Mouse (Mus musculus) intestine, postnatal 0 days (tissue): ENCODE measurements around the gene Gm10837. TPM values are rescaled to one million over a fixed set of nuclear protein-coding genes. Genes with fewer than 3 reads are reported as not detected.
"Not testable (repeated sequence)": the region's sequence is repeated elsewhere in the genome, so short reads cannot be mapped to it uniquely, and the experiment has no call there.

Experiments
- ATAC-seq: fragments of 200-750 bp; cut with Nextera tagmentation; 2 replicates; pipeline ENCODE4 v1.8.0; 2017; ENCODE audit warnings: mild to moderate bottlenecking, moderate TSS enrichment, moderate library complexity
- H3K27ac ChIP-seq: fragments of 300-500 bp; sonication (generic); 2 replicates; pipeline ENCODE4 v1.5.1; 2014; ENCODE audit warnings: mild to moderate bottlenecking, low read depth, low read length, moderate library complexity
- H3K27me3 ChIP-seq: fragments of 300-500 bp; sonication (generic); replicated peaks from 2 replicates; pipeline ENCODE4 v1.6.1; 2014; ENCODE audit warnings: low read length, mixed read lengths; ENCODE audit not compliant: control insufficient read depth, insufficient read depth
- H3K36me3 ChIP-seq: fragments of 300-500 bp; sonication (generic); 2 replicates; pipeline ENCODE4 v1.6.1; 2014; ENCODE audit warnings: mild to moderate bottlenecking, moderate library complexity; ENCODE audit not compliant: control insufficient read depth, insufficient read depth
- H3K4me1 ChIP-seq: fragments of 300-500 bp; sonication (generic); replicated peaks from 2 replicates; pipeline ENCODE4 v1.6.1; 2014; ENCODE audit warnings: antibody characterized with exemption, low read length, mixed read lengths; ENCODE audit not compliant: control insufficient read depth, insufficient read depth
- H3K4me2 ChIP-seq: fragments of 300-500 bp; sonication (generic); replicated peaks from 2 replicates; pipeline ENCODE4 v1.6.1; 2014; ENCODE audit warnings: low read depth, mild to moderate bottlenecking, moderate library complexity
- H3K4me3 ChIP-seq: fragments of 300-500 bp; sonication (generic); 2 replicates; pipeline ENCODE4 v1.5.1; 2014; ENCODE audit warnings: low read depth, low read length
- H3K9ac ChIP-seq: fragments of 300-500 bp; sonication (generic); 2 replicates; pipeline ENCODE4 v1.6.1; 2014; ENCODE audit warnings: mild to moderate bottlenecking, low read depth, low read length
- H3K9me3 ChIP-seq: fragments of 300-500 bp; sonication (generic); 2 replicates; pipeline ENCODE4 v1.6.1; 2016; ENCODE audit warnings: mixed run types; ENCODE audit not compliant: control insufficient read depth
- CTCF ChIP-seq: sonication (generic); IDR thresholded peaks from 2 replicates; pipeline ENCODE4 v1.5.1; 2016; ENCODE audit warnings: low read depth, mild to moderate bottlenecking, control low read depth, antibody characterized with exemption, moderate library complexity
- WGBS: fragments of 180-500 bp; shearing (Covaris S2); extraction: QIAGEN DNeasy Blood & Tissue Kit; methylation state at CpG from one replicate; pipeline ENCODE4 v1.1.7; 2014; 5-methylcytosine and 5-hydroxymethylcytosine counted together
- polyA plus RNA-seq: library from polyadenylated mRNA; unstranded; fragments of >200 nt; fragmentation: Nextera tagmentation; extraction: Ambion mirVana; gene quantifications from 2 replicates; pipeline ENCODE4 v1.2.1, GENCODE M21; 2015

Gm10837 gene
- polyA plus RNA-seq, 1 experiment from 2014 or later: not detected

DNA sequence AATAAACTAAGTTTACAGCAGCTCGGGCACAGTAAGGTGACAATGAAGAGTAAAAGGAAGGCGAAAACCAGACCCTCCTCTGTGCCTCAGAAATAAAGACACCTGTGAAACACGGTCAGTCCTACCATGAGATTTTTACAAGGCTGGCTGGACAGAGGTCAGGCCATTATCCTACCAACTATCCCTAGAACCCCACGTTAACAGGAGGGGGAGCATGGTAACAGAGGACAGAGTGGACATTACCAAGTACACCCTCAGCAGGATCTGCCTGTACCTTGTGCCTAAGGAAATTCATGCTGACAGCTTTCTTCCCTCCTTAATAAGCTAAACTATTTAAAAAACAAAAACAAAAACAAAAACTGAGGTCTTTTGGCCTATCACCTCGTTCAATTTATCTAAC, 30.2 kb upstream of the Gm10837 start:
- H3K9ac ChIP-seq: no peak overlapping the region
- no peak overlapping the region for H3K27ac ChIP-seq
- H3K4me3 ChIP-seq: no peak overlapping the region
- no peak for ATAC-seq
- H3K27me3 ChIP-seq: peaks cover 67% of the 10 kb centered on the region
- no peaks in the 10 kb centered on the region for H3K9me3 ChIP-seq
- no peak for TF ChIP-seq CTCF
- peaks cover 7% of the 10 kb centered on the region; the same call in 1 of the 2 replicates for H3K4me1 ChIP-seq
- no peaks in the 10 kb centered on the region for H3K36me3 ChIP-seq
- 59% methylated on average over 5 of the region's 5 CpGs for WGBS
- no peak overlapping the region for H3K4me2 ChIP-seq

DNA sequence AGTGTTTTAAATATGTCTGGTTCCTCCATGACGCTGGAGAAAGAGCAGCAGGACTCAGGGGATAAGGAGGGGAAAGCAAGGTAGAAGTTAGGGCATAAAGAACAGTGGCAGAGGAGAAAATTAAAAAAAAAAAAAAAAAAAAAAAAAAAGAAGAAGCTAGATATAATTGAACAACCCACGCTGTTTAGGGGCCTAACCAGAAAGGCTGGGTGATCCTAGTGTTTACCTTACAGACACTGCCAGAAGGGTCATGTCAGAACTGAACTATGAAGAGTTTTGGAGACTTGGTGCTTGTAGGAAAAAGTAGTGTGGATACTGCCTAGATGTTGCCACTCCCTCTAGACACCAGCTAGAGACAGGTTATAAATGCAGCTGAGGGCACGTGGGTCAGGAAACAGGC, 28.9 kb upstream of the Gm10837 start:
- Histone ChIP-seq H3K4me1 (peaks cover 8% of the 10 kb centered on the region; the same call in 1 of the 2 replicates), H3K27ac (no peak overlapping the region), H3K36me3 (no peaks in the 10 kb centered on the region), H3K27me3 (peaks cover 67% of the 10 kb centered on the region), H3K9me3 (no peaks in the 10 kb centered on the region), H3K9ac (no peak overlapping the region), H3K4me3 (no peak overlapping the region), H3K4me2 (no peak overlapping the region)
- WGBS: 42% methylated on average over 3 of the region's 3 CpGs
- TF ChIP-seq CTCF: no peak
- no peak for ATAC-seq

GRCm38 (mm10) chr14:122461966-122462365, 28.4 kb upstream of the Gm10837 start:
- H3K9ac ChIP-seq: no peak overlapping the region
- WGBS: 36% methylated on average over 9 of the region's 9 CpGs

GRCm38 (mm10) chr14:122462689-122463079, 27.7 kb upstream of the Gm10837 start:
- no peak for ATAC-seq
- Histone ChIP-seq H3K4me2 (no peak overlapping the region), H3K4me1 (peaks cover 8% of the 10 kb centered on the region; the same call in 1 of the 2 replicates)

More at GRCm38 (mm10) chr14:122461966-122462365, 28.4 kb upstream of the Gm10837 start:
- H3K27ac ChIP-seq: no peak overlapping the region
- no peaks in the 10 kb centered on the region for H3K9me3 ChIP-seq
- no peak overlapping the region for H3K4me3 ChIP-seq
- no peak for TF ChIP-seq CTCF
- H3K27me3 ChIP-seq: peaks cover 71% of the 10 kb centered on the region
- peaks cover 8% of the 10 kb centered on the region; the same call in 1 of the 2 replicates for H3K4me1 ChIP-seq
- no peaks in the 10 kb centered on the region for H3K36me3 ChIP-seq
- no peak for ATAC-seq
- H3K4me2 ChIP-seq: no peak overlapping the region

GRCm38 (mm10) chr14:122463080-122463691, 27.2 kb upstream of the Gm10837 start:
- ATAC-seq: no peak

More at GRCm38 (mm10) chr14:122462689-122463079, 27.7 kb upstream of the Gm10837 start:
- peaks cover 78% of the 10 kb centered on the region for H3K27me3 ChIP-seq
- WGBS: 21% methylated on average over 17 of the region's 17 CpGs
- H3K9me3 ChIP-seq: no peaks in the 10 kb centered on the region
- TF ChIP-seq CTCF: no peak
- H3K4me3 ChIP-seq: no peak overlapping the region
- no peak overlapping the region for H3K27ac ChIP-seq
- no peak overlapping the region for H3K9ac ChIP-seq
- no peaks in the 10 kb centered on the region for H3K36me3 ChIP-seq

DNA sequence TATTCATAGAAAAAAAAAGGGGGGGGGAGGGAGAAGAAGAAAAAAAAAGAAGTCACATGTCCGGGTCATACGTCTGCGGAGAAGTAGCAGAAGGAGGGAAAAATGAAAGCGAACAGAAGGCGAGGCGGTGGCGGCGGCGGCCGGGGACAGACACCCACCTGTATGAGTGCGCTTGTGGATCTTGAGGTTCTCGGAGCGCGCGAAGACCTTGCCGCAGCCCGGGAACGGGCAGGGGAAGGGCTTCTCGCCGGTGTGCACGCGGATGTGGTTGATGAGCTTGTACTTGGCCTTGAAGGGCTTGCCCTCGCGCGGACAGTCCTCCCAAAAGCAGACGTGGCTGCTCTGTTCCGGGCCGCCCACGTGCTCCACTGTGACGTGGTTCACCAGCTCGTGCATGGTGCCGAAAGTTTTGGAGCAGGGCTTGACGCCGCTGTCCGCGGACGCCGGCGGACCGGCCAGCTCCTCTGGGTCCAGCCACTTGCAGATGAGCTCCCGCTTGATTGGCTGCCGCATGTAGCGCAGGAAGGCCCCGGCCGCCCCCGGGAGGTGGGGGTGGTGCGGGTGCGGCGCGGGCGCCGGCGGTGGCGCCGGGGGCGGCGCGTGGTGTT, 26.5 kb upstream of the Gm10837 start:
- Histone ChIP-seq H3K4me2 (peak overlapping the region; percentile 91), H3K27me3 (peaks cover 89% of the 10 kb centered on the region)
- WGBS: under 1% methylated on average over 37 of the region's 58 CpGs

More at GRCm38 (mm10) chr14:122463080-122463691, 27.2 kb upstream of the Gm10837 start:
- no peak for TF ChIP-seq CTCF
- H3K4me3 ChIP-seq: peak overlapping the region; percentile 52
- 1% methylated on average over 39 of the region's 40 CpGs for WGBS
- H3K4me2 ChIP-seq: peak overlapping the region; percentile 91
- peaks cover 8% of the 10 kb centered on the region; the same call in 1 of the 2 replicates for H3K4me1 ChIP-seq
- no peaks in the 10 kb centered on the region for H3K9me3 ChIP-seq
- no peaks in the 10 kb centered on the region for H3K36me3 ChIP-seq
- no peak overlapping the region for H3K27ac ChIP-seq
- H3K27me3 ChIP-seq: peaks cover 83% of the 10 kb centered on the region
- no peak overlapping the region for H3K9ac ChIP-seq

More for the DNA sequence above, 26.5 kb upstream of the Gm10837 start:
- H3K27ac ChIP-seq, H3K4me1 ChIP-seq, H3K9ac ChIP-seq, H3K36me3 ChIP-seq, H3K9me3 ChIP-seq: not testable (repeated sequence)
- ATAC-seq: peak; percentile 29; the same call in 1 of the 2 replicates
- H3K4me3 ChIP-seq: peak overlapping the region; percentile 52
